Mouse (Mus musculus): ENCODE measurements around the gene Trnp1. TPM values are rescaled to one million over a fixed set of nuclear protein-coding genes. Genes with fewer than 3 reads are reported as not detected.

Trnp1 gene
- polyA plus RNA-seq, 1 experiment from 2014 or later = 1.9 TPM

DNA sequence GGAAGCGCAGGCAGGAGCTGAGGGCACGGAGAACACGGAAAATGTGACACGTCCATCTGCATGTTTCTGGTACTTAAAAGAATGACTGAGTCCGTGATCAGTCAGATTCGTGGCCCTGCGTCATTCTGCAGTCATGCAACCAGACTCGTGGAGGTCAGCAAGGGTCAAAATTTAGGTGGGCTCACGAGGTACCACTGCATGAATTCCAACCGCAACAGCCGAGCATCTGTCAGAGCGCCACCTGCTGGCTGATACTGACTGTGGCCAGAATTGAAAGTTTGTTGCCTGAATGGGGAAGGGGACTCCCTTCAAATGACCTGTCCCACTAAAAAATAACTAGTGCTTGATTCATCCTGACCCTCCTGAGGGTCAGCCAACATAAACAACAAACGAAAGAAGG is 48.6 kb downstream of the Trnp1 start:
- H3K4me1 ChIP-seq (replicated peaks) = peaks cover 9% of the 10 kb centered on the region
- no peak overlapping the region for H3K9ac ChIP-seq (replicated peaks)
- 15% methylated on average over 13 of the region's 13 CpGs for WGBS
- H3K4me2 ChIP-seq (replicated peaks) = 0 out of 2 replicates have a peak overlapping the region, but pooled peaks have one; percentile 26
- no peaks in the 10 kb centered on the region for H3K36me3 ChIP-seq
- H3K27me3 ChIP-seq = no peaks in the 10 kb centered on the region
- ATAC-seq = no peak
- no peak overlapping the region for H3K4me3 ChIP-seq (replicated peaks)
- no peak overlapping the region for H3K27ac ChIP-seq
- no peaks in the 10 kb centered on the region for H3K9me3 ChIP-seq

- Histone ChIP-seq H3K4me1 (replicated peaks) (peaks cover 9% of the 10 kb centered on the region), H3K4me3 (replicated peaks) (no peak overlapping the region), H3K36me3 (no peaks in the 10 kb centered on the region), H3K4me2 (replicated peaks) (no peak overlapping the region), H3K27me3 (no peaks in the 10 kb centered on the region), H3K27ac (no peak overlapping the region), H3K9ac (replicated peaks) (no peak overlapping the region), H3K9me3 (no peaks in the 10 kb centered on the region)
- 71% methylated on average over 8 of the region's 8 CpGs for WGBS
- no peak for ATAC-seq
These were observed 49.5 kb downstream of the Trnp1 start for GRCm38 (mm10) chr4:133448708-133449388.

GRCm38 (mm10) chr4:133447967-133448366 is 50.4 kb downstream of the Trnp1 start:
- Histone ChIP-seq H3K9ac (replicated peaks) (no peak overlapping the region), H3K9me3 (no peaks in the 10 kb centered on the region), H3K36me3 (no peaks in the 10 kb centered on the region), H3K4me1 (replicated peaks) (peaks cover 9% of the 10 kb centered on the region), H3K4me3 (replicated peaks) (no peak overlapping the region), H3K4me2 (replicated peaks) (no peak overlapping the region), H3K27me3 (no peaks in the 10 kb centered on the region), H3K27ac (no peak overlapping the region)
- 75% methylated on average over 11 of the region's 11 CpGs for WGBS
- ATAC-seq = no peak

DNA sequence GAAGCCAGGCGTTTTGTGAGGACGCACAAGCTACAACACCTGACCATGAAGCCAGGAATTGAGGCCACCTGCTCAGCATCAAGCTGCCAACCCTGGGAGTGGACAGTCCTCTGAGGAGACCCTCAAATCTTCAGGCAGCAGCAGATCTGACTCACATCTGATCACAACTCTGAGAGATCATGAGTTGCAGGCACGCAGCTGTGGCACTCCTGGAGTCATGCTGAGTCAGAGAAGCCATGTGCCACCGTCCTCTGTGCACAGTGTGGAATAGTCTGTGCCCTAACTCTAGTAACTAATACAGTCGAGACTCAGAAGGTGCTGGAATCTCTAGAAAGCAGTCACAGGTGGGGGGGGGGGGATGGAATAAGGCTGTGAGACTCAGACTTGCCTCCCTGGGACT is 51.0 kb downstream of the Trnp1 start:
- no peak for ATAC-seq
- no peak overlapping the region for H3K4me2 ChIP-seq (replicated peaks)
- peaks cover 12% of the 10 kb centered on the region for H3K4me1 ChIP-seq (replicated peaks)
- no peak overlapping the region for H3K27ac ChIP-seq
- no peaks in the 10 kb centered on the region for H3K9me3 ChIP-seq
- 54% methylated on average over 5 of the region's 5 CpGs for WGBS
- no peak overlapping the region for H3K9ac ChIP-seq (replicated peaks)
- no peak overlapping the region for H3K4me3 ChIP-seq (replicated peaks)
- no peaks in the 10 kb centered on the region for H3K36me3 ChIP-seq
- no peaks in the 10 kb centered on the region for H3K27me3 ChIP-seq

DNA sequence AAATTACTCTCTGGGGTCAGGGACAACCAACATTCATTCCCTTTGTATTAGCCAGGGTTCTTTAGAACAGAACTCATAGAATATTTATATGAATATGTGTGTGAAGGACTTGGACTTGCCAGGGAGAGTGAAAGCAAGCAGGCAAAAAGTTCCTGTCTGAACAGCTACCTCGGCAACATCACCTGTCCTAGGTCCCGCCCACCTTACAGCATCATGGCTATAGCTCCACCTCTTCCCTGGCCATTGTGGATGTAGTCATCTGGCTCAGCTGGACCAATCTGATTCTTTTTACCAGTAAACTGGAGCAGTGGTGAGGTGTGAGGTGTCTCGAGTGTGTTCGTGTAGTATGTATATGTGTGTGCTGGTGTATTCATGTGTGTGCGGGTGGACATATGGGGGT is 52.6 kb downstream of the Trnp1 start:
- H3K4me1 ChIP-seq (replicated peaks) = peaks cover 17% of the 10 kb centered on the region
- H3K4me3 ChIP-seq (replicated peaks) = no peak overlapping the region
- H3K4me2 ChIP-seq (replicated peaks) = no peak overlapping the region
- H3K9ac ChIP-seq (replicated peaks) = no peak overlapping the region
- WGBS = 95% methylated on average over 5 of the region's 5 CpGs
- no peaks in the 10 kb centered on the region for H3K9me3 ChIP-seq
- no peak for ATAC-seq
- no peaks in the 10 kb centered on the region for H3K36me3 ChIP-seq
- H3K27ac ChIP-seq = no peak overlapping the region
- no peaks in the 10 kb centered on the region for H3K27me3 ChIP-seq

- Histone ChIP-seq H3K9me3 (no peaks in the 10 kb centered on the region), H3K36me3 (no peaks in the 10 kb centered on the region), H3K27me3 (no peaks in the 10 kb centered on the region), H3K4me2 (replicated peaks) (no peak overlapping the region), H3K9ac (replicated peaks) (no peak overlapping the region), H3K4me1 (replicated peaks) (peaks cover 25% of the 10 kb centered on the region), H3K27ac (peak overlapping the region; percentile 35), H3K4me3 (replicated peaks) (no peak overlapping the region)
- 48% methylated on average over 5 of the region's 5 CpGs for WGBS
- ATAC-seq = no peak
These were observed 55.3 kb downstream of the Trnp1 start for GRCm38 (mm10) chr4:133443085-133443484.

DNA sequence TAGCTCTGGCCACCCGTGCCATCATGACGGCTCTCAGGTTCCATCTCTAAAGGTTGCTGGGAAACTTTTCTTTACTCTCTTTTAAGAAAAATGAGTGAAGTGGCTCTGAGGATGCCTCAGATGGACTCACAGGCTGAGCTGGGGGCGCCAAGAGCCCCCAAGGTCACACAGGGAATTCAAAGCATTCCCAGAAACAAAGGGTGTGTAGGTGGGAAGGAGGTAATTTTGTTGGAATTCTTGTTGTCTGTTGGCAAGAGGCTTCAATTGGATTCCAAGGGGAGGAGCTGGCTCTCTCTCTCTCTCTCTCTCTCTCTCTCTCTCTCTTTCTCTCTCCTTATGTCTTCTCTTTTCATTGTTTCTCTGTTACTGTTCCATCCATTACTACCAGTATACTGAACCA is 56.2 kb downstream of the Trnp1 start:
- no peaks in the 10 kb centered on the region for H3K27me3 ChIP-seq
- no peaks in the 10 kb centered on the region for H3K36me3 ChIP-seq
- H3K4me1 ChIP-seq (replicated peaks) = peaks cover 25% of the 10 kb centered on the region
- no peaks in the 10 kb centered on the region for H3K9me3 ChIP-seq
- H3K4me3 ChIP-seq (replicated peaks) = no peak overlapping the region
- H3K9ac ChIP-seq (replicated peaks) = no peak overlapping the region
- WGBS = 41% methylated on average over 3 of the region's 3 CpGs
- no peak for ATAC-seq
- H3K4me2 ChIP-seq (replicated peaks) = no peak overlapping the region
- no peak overlapping the region for H3K27ac ChIP-seq

Other genes starting within 250 kb of the Trnp1 start
- gene Sytl1, start 235.4 kb downstream of the Trnp1 start, polyA plus RNA-seq (2015; fragmentation: Nextera tagmentation; extraction: Ambion mirVana) = 0.40 and 0.66 TPM in 2 replicates
- gene Tmem222, start 220.8 kb downstream of the Trnp1 start, polyA plus RNA-seq (2015; fragmentation: Nextera tagmentation; extraction: Ambion mirVana) = 103 TPM in 2 replicates
- gene Wdtc1, start 145.1 kb downstream of the Trnp1 start, polyA plus RNA-seq (2015; fragmentation: Nextera tagmentation; extraction: Ambion mirVana) = 18.2 and 21.8 TPM in 2 replicates
- 6.8 and 7.9 TPM in 2 replicates for gene Slc9a1, start 128.8 kb downstream of the Trnp1 start, polyA plus RNA-seq (2015; fragmentation: Nextera tagmentation; extraction: Ambion mirVana)
- 0.17 and 0.31 TPM in 2 replicates for gene Tent5b, start 18.4 kb downstream of the Trnp1 start, polyA plus RNA-seq (2015; fragmentation: Nextera tagmentation; extraction: Ambion mirVana)
- gene Kdf1, start 20.4 kb upstream of the Trnp1 start, polyA plus RNA-seq (2015; fragmentation: Nextera tagmentation; extraction: Ambion mirVana) = 0.15 and 0.24 TPM in 2 replicates
- 256 and 272 TPM in 2 replicates for gene Nudc, start 47.4 kb upstream of the Trnp1 start, polyA plus RNA-seq (2015; fragmentation: Nextera tagmentation; extraction: Ambion mirVana)
- gene Nr0b2, start 54.8 kb upstream of the Trnp1 start, polyA plus RNA-seq (2015; fragmentation: Nextera tagmentation; extraction: Ambion mirVana) = not detected in 2 replicates
- gene Gpatch3, start 76.2 kb upstream of the Trnp1 start, polyA plus RNA-seq (2015; fragmentation: Nextera tagmentation; extraction: Ambion mirVana) = 7.6 and 7.8 TPM in 2 replicates
- gene Gpn2, start 85.8 kb upstream of the Trnp1 start, polyA plus RNA-seq (2015; fragmentation: Nextera tagmentation; extraction: Ambion mirVana) = 20.6 and 23.5 TPM in 2 replicates
- gene Sfn, start 103.6 kb upstream of the Trnp1 start, polyA plus RNA-seq (2015; fragmentation: Nextera tagmentation; extraction: Ambion mirVana) = 0.89 and 1.2 TPM in 2 replicates
- gene Zdhhc18, start 151.6 kb upstream of the Trnp1 start, polyA plus RNA-seq (2015; fragmentation: Nextera tagmentation; extraction: Ambion mirVana) = 3.5 and 4.1 TPM in 2 replicates
- gene Pigv, start 174.1 kb upstream of the Trnp1 start, polyA plus RNA-seq (2015; fragmentation: Nextera tagmentation; extraction: Ambion mirVana) = 13.7 and 16.0 TPM in 2 replicates